Mouse (Mus musculus) hindbrain, embryonic 13.5 days (tissue): Measurements from ENCODE around the gene Utrn. TPM values are rescaled to one million over a fixed set of nuclear protein-coding genes. Genes with fewer than 3 reads are reported as not detected.

Experiments
- ATAC-seq: fragments of 200-750 bp; cut with Nextera tagmentation; 2 replicates; pipeline ENCODE4 v1.8.0; 2017; ENCODE audit warnings: moderate TSS enrichment; ENCODE audit not compliant: low FRiP score
- H3K27ac ChIP-seq: fragments of 300-500 bp; sonication (generic); 2 replicates; pipeline ENCODE4 v1.5.1; 2015; ENCODE audit warnings: inconsistent platforms, mild to moderate bottlenecking, moderate library complexity
- H3K27me3 ChIP-seq: fragments of 300-500 bp; sonication (generic); 2 replicates; pipeline ENCODE4 v1.6.1; 2015; ENCODE audit warnings: mild to moderate bottlenecking, inconsistent platforms
- H3K36me3 ChIP-seq: fragments of 300-500 bp; sonication (generic); 2 replicates; pipeline ENCODE4 v1.6.1; 2015; ENCODE audit warnings: mild to moderate bottlenecking, inconsistent platforms
- H3K4me1 ChIP-seq: fragments of 300-500 bp; sonication (generic); replicated peaks from 2 replicates; pipeline ENCODE4 v1.6.1; 2015; ENCODE audit warnings: inconsistent platforms
- H3K4me2 ChIP-seq: fragments of 300-500 bp; sonication (generic); 2 replicates; pipeline ENCODE4 v1.6.1; 2015; ENCODE audit warnings: inconsistent platforms, mild to moderate bottlenecking, moderate library complexity
- H3K4me3 ChIP-seq: fragments of 300-500 bp; sonication (generic); 2 replicates; pipeline ENCODE4 v1.5.1; 2015; ENCODE audit warnings: mild to moderate bottlenecking, inconsistent platforms
- H3K9ac ChIP-seq: fragments of 300-500 bp; sonication (generic); 2 replicates; pipeline ENCODE4 v1.6.1; 2015; ENCODE audit warnings: mild to moderate bottlenecking, inconsistent platforms
- H3K9me3 ChIP-seq: fragments of 300-500 bp; sonication (generic); 2 replicates; pipeline ENCODE4 v1.6.1; 2016; ENCODE audit warnings: inconsistent platforms
- WGBS: fragments of 180-500 bp; shearing (Covaris S2); methylation state at CpG from one replicate; pipeline ENCODE4 v1.1.7; 2015; 5-methylcytosine and 5-hydroxymethylcytosine counted together
- polyA plus RNA-seq: library from polyadenylated mRNA; unstranded; fragments of >200 nt; fragmentation: Nextera tagmentation; extraction: Ambion mirVana; gene quantifications from 2 replicates; pipeline ENCODE4 v1.2.1, GENCODE M21; 2015

Utrn gene
- polyA plus RNA-seq, 1 experiment from 2014 or later, result 31.4 TPM

GRCm38 (mm10) chr10:12690601-12691000, 178.6 kb downstream of the Utrn start:
- Histone ChIP-seq H3K4me3 (no peak overlapping the region), H3K36me3 (no peaks in the 10 kb centered on the region), H3K27me3 (no peaks in the 10 kb centered on the region), H3K9ac (no peak overlapping the region), H3K27ac (no peak overlapping the region), H3K4me2 (no peak overlapping the region), H3K9me3 (no peaks in the 10 kb centered on the region), H3K4me1 (no peaks in the 10 kb centered on the region)
- ATAC-seq, result no peak
- WGBS, result 21% methylated on average over 5 of the region's 5 CpGs

- Histone ChIP-seq H3K4me2 (no peak overlapping the region), H3K4me1 (no peaks in the 10 kb centered on the region), H3K27ac (no peak overlapping the region), H3K9ac (no peak overlapping the region), H3K36me3 (peaks cover 4% of the 10 kb centered on the region; the same call in 1 of the 2 replicates), H3K4me3 (no peak overlapping the region), H3K9me3 (no peaks in the 10 kb centered on the region), H3K27me3 (no peaks in the 10 kb centered on the region)
- ATAC-seq, result no peak
Measured at GRCm38 (mm10) chr10:12685683-12686082, 183.5 kb downstream of the Utrn start.

- Histone ChIP-seq H3K4me2 (no peak overlapping the region), H3K4me3 (no peak overlapping the region), H3K4me1 (no peaks in the 10 kb centered on the region), H3K27me3 (no peaks in the 10 kb centered on the region), H3K27ac (no peak overlapping the region), H3K36me3 (peaks cover 4% of the 10 kb centered on the region; the same call in 1 of the 2 replicates), H3K9ac (no peak overlapping the region), H3K9me3 (no peaks in the 10 kb centered on the region)
- ATAC-seq, result no peak
- 83% methylated on average over 3 of the region's 3 CpGs for WGBS
Measured at GRCm38 (mm10) chr10:12684018-12684417, 185.1 kb downstream of the Utrn start.

GRCm38 (mm10) chr10:12673309-12673708, 195.9 kb downstream of the Utrn start:
- H3K36me3 ChIP-seq, result no peaks in the 10 kb centered on the region
- no peaks in the 10 kb centered on the region for H3K27me3 ChIP-seq
- no peak overlapping the region for H3K4me2 ChIP-seq
- H3K4me1 ChIP-seq, result no peaks in the 10 kb centered on the region
- no peak for ATAC-seq
- no peak overlapping the region for H3K27ac ChIP-seq
- no peaks in the 10 kb centered on the region for H3K9me3 ChIP-seq
- no peak overlapping the region for H3K9ac ChIP-seq
- WGBS, result 85% methylated on average over 5 of the region's 5 CpGs
- H3K4me3 ChIP-seq, result no peak overlapping the region

GRCm38 (mm10) chr10:12671608-12672007, 197.6 kb downstream of the Utrn start:
- no peaks in the 10 kb centered on the region for H3K4me1 ChIP-seq
- ATAC-seq, result no peak
- 94% methylated on average over 9 of the region's 9 CpGs for WGBS

GRCm38 (mm10) chr10:12662035-12662434, 207.1 kb downstream of the Utrn start:
- Histone ChIP-seq H3K4me2 (no peak overlapping the region), H3K27me3 (no peaks in the 10 kb centered on the region), H3K9ac (no peak overlapping the region), H3K4me1 (no peaks in the 10 kb centered on the region), H3K9me3 (peaks cover 4% of the 10 kb centered on the region; the same call in 1 of the 2 replicates), H3K36me3 (peaks cover 5% of the 10 kb centered on the region), H3K4me3 (no peak overlapping the region), H3K27ac (no peak overlapping the region)
- ATAC-seq, result no peak
- WGBS, result 92% methylated on average over 4 of the region's 4 CpGs

More at GRCm38 (mm10) chr10:12671608-12672007, 197.6 kb downstream of the Utrn start:
- Histone ChIP-seq H3K27ac (no peak overlapping the region), H3K4me3 (no peak overlapping the region), H3K9me3 (no peaks in the 10 kb centered on the region), H3K9ac (no peak overlapping the region), H3K36me3 (no peaks in the 10 kb centered on the region; the same call in 1 of the 2 replicates), H3K27me3 (no peaks in the 10 kb centered on the region), H3K4me2 (no peak overlapping the region)

- Histone ChIP-seq H3K4me2 (no peak overlapping the region), H3K27ac (no peak overlapping the region), H3K9ac (no peak overlapping the region), H3K36me3 (peaks cover 5% of the 10 kb centered on the region), H3K4me3 (no peak overlapping the region), H3K4me1 (no peaks in the 10 kb centered on the region), H3K9me3 (peaks cover 4% of the 10 kb centered on the region; the same call in 1 of the 2 replicates), H3K27me3 (no peaks in the 10 kb centered on the region)
- ATAC-seq, result no peak
- 83% methylated on average over 8 of the region's 8 CpGs for WGBS
Measured at GRCm38 (mm10) chr10:12658023-12658744, 211.0 kb downstream of the Utrn start.

GRCm38 (mm10) chr10:12652988-12653387, 216.2 kb downstream of the Utrn start:
- Histone ChIP-seq H3K9me3 (no peaks in the 10 kb centered on the region), H3K9ac (no peak overlapping the region), H3K27me3 (no peaks in the 10 kb centered on the region), H3K36me3 (no peaks in the 10 kb centered on the region), H3K4me1 (no peaks in the 10 kb centered on the region), H3K4me2 (no peak overlapping the region), H3K4me3 (no peak overlapping the region), H3K27ac (no peak overlapping the region)
- ATAC-seq, result no peak
- 84% methylated on average over 3 of the region's 3 CpGs for WGBS

- H3K9me3 ChIP-seq, result no peaks in the 10 kb centered on the region
- no peak overlapping the region for H3K4me3 ChIP-seq
- no peak overlapping the region for H3K9ac ChIP-seq
- no peaks in the 10 kb centered on the region for H3K27me3 ChIP-seq
- WGBS, result 68% methylated on average over 5 of the region's 5 CpGs
- no peaks in the 10 kb centered on the region for H3K4me1 ChIP-seq
- no peak overlapping the region for H3K4me2 ChIP-seq
- no peak for ATAC-seq
- no peak overlapping the region for H3K27ac ChIP-seq
- H3K36me3 ChIP-seq, result no peaks in the 10 kb centered on the region
Measured at GRCm38 (mm10) chr10:12646119-12646518, 223.0 kb downstream of the Utrn start.

- no peak overlapping the region for H3K27ac ChIP-seq
- ATAC-seq, result no peak
- H3K27me3 ChIP-seq, result no peaks in the 10 kb centered on the region
- H3K4me2 ChIP-seq, result no peak overlapping the region
- no peaks in the 10 kb centered on the region for H3K4me1 ChIP-seq
- no peaks in the 10 kb centered on the region for H3K36me3 ChIP-seq
- 70% methylated on average over 8 of the region's 8 CpGs for WGBS
- H3K9ac ChIP-seq, result no peak overlapping the region
- no peaks in the 10 kb centered on the region for H3K9me3 ChIP-seq
- no peak overlapping the region for H3K4me3 ChIP-seq
Measured at GRCm38 (mm10) chr10:12643336-12643735, 225.8 kb downstream of the Utrn start.

- Histone ChIP-seq H3K9me3 (no peaks in the 10 kb centered on the region), H3K4me2 (no peak overlapping the region), H3K4me1 (no peaks in the 10 kb centered on the region), H3K4me3 (no peak overlapping the region), H3K36me3 (no peaks in the 10 kb centered on the region), H3K27ac (no peak overlapping the region), H3K9ac (no peak overlapping the region), H3K27me3 (no peaks in the 10 kb centered on the region)
- 82% methylated on average over 4 of the region's 4 CpGs for WGBS
- ATAC-seq, result no peak
Measured at GRCm38 (mm10) chr10:12639638-12640037, 229.5 kb downstream of the Utrn start.

- WGBS, result 93% methylated on average over 4 of the region's 4 CpGs
Measured at GRCm38 (mm10) chr10:12633965-12634364, 235.2 kb downstream of the Utrn start.

GRCm38 (mm10) chr10:12630933-12631332, 238.2 kb downstream of the Utrn start:
- ATAC-seq, result no peak
- H3K4me2 ChIP-seq, result no peak overlapping the region
- no peaks in the 10 kb centered on the region for H3K4me1 ChIP-seq
- no peaks in the 10 kb centered on the region for H3K27me3 ChIP-seq
- no peaks in the 10 kb centered on the region for H3K36me3 ChIP-seq
- H3K27ac ChIP-seq, result no peak overlapping the region
- H3K9me3 ChIP-seq, result no peaks in the 10 kb centered on the region
- H3K4me3 ChIP-seq, result no peak overlapping the region
- H3K9ac ChIP-seq, result no peak overlapping the region
- 91% methylated on average over 5 of the region's 5 CpGs for WGBS

More at GRCm38 (mm10) chr10:12633965-12634364, 235.2 kb downstream of the Utrn start:
- Histone ChIP-seq H3K4me2 (no peak overlapping the region), H3K27me3 (no peaks in the 10 kb centered on the region), H3K4me3 (no peak overlapping the region), H3K9me3 (no peaks in the 10 kb centered on the region), H3K36me3 (no peaks in the 10 kb centered on the region), H3K4me1 (no peaks in the 10 kb centered on the region), H3K27ac (no peak overlapping the region), H3K9ac (no peak overlapping the region)
- no peak for ATAC-seq
